ENCODE assay signal across 7 mouse cellular contexts in the genomic region with DNA sequence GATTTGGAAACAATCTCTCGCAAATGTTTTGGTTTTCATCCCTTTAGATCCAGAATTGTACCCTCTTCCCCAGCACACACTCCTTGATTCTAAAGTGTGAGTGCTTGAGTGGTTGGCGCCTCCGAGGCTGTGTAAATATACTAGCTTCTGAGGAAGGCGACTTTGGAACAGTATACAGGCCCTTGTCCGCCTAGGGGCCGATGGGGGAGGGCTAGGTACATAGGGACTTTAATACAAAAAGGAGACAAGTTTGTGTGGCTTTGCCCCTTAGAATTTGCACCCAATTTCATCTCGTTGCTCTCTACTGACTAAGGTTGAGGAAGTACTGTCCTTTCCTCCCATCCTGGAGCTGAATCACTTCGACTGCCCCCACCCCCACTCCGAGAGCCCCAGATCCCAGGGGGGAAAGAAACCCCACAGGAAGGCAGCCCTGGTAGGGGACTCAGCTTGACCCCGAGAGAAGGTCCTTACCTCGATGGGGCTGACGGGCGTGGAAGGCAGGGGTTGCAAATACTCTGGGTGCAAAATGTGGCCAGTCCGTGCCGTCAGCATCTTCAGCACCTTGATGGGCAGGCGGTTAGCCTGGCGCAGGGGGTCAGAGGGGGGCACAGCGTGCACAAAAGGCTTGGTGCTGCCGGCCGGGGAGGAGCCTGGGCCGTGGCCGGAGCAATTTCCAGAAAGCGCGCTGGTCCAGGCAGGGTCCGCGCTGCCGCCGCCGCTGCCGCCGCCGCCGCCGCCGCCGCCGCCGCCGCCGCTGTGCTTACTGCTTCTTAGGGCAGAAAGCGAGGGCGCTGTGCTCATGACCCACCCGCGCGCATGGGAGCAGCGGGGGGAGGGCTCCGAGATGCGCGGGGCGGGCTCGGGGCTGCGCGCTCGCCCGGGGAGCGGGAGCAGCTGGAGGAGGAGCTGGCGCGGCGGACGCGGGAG. TPM values are rescaled to one million over a fixed set of nuclear protein-coding genes. Genes with fewer than 3 reads are reported as not detected.
A peak's percentile ranks its signal among the peaks of the same experiment; 100 is the strongest.
DNase-seq lines count a peak whose midpoint lies in the region; ATAC-seq and TF ChIP-seq lines count a peak whose summit lies in the region.

No protein-coding gene starts in this region.

- DNase-seq in thymus, adult 2 months: peak; percentile 40
- DNase-seq in thymus, postnatal 10 days (ENCODE audit: low spot score in 2 of 2): no peak
- peak; percentile 70 for DNase-seq in embryo, embryonic 10.5 days (ENCODE audit: low spot score)
- peak; percentile 34 to 72 for DNase-seq in heart, postnatal 14 days
- DNase-seq in limb, embryonic 11.5 days (ENCODE audit: low spot score): peak; percentile 79
- peak; percentile 81 for DNase-seq in midbrain, embryonic 14.5 days
- peak; percentile 57 for DNase-seq in urinary bladder, postnatal 14 days (ENCODE audit: low spot score)

- H3K9ac ChIP-seq in limb, embryonic 11.5 days (ENCODE audit: low read length): peak overlapping the region; percentile 94
- H3K9ac ChIP-seq in midbrain, embryonic 14.5 days (replicated peaks; ENCODE audit: low read length): peak overlapping the region; percentile 78

- peak overlapping the region; percentile 45 for H3K4me3 ChIP-seq in thymus, adult 2 months (ENCODE audit: control insufficient read depth, insufficient read depth, low read length)
- peak overlapping the region; percentile 87 for H3K4me3 ChIP-seq in limb, embryonic 11.5 days (ENCODE audit: low read depth, low read length)
- peak overlapping the region; percentile 77 for H3K4me3 ChIP-seq in midbrain, embryonic 14.5 days (replicated peaks; ENCODE audit: low read depth, low read length)

- H3K4me2 ChIP-seq in limb, embryonic 11.5 days (ENCODE audit: low read depth, severe bottlenecking): peak overlapping the region; percentile 80
- H3K4me2 ChIP-seq in midbrain, embryonic 14.5 days (ENCODE audit: low read length): peak overlapping the region; percentile 88

- peaks cover 42% of the 10 kb centered on the region for H3K27me3 ChIP-seq in thymus, adult 2 months (ENCODE audit: control insufficient read depth, insufficient read depth, low read length)
- H3K27me3 ChIP-seq in limb, embryonic 11.5 days (ENCODE audit: control insufficient read depth, insufficient read depth, low read length): peaks cover 15% of the 10 kb centered on the region
- H3K27me3 ChIP-seq in midbrain, embryonic 14.5 days (ENCODE audit: control insufficient read depth, insufficient read depth, low read length): peaks cover 21% of the 10 kb centered on the region

- intact Hi-C loops in heart, postnatal 14 days (cut with DNase I): loop anchor here (2.0 to 10.0 kb wide), 6 partner anchors 180 to 1418 kb away; no protein-coding TSS in a partner anchor

- peaks cover 12% of the 10 kb centered on the region for H3K4me1 ChIP-seq in thymus, adult 2 months (replicated peaks; ENCODE audit: control insufficient read depth, insufficient read depth, low read length)
- H3K4me1 ChIP-seq in limb, embryonic 11.5 days (ENCODE audit: control insufficient read depth, insufficient read depth, low read length): peaks cover 16% of the 10 kb centered on the region
- peaks cover 50% of the 10 kb centered on the region for H3K4me1 ChIP-seq in midbrain, embryonic 14.5 days (ENCODE audit: control insufficient read depth, insufficient read depth, low read length)

- under 1% methylated on average over 60 of the region's 61 CpGs for WGBS in thymus, adult 2 months
- WGBS in limb, embryonic 11.5 days: under 1% methylated on average over 50 of the region's 61 CpGs
- whole genome bisulfite sequencing in midbrain, embryonic 14.5 days: 1% methylated on average over 60 of the region's 61 CpGs

- no peak for TF ChIP-seq POLR2A in thymus, adult 2 months (IDR thresholded peaks at IDR 0.05; ENCODE audit: control insufficient read depth, extremely low read depth, insufficient read depth, low read length, poor library complexity)

- no peak overlapping the region for H3K27ac ChIP-seq in thymus, adult 2 months (ENCODE audit: control insufficient read depth, insufficient read depth, low read length)
- peak overlapping the region; percentile 97 for H3K27ac ChIP-seq in limb, embryonic 11.5 days (replicated peaks; ENCODE audit: low read depth, low read length)
- peak overlapping the region; percentile 91 for H3K27ac ChIP-seq in midbrain, embryonic 14.5 days (replicated peaks; ENCODE audit: low read depth, low read length)

- H3K36me3 ChIP-seq in thymus, adult 2 months (ENCODE audit: control insufficient read depth, insufficient read depth, low read length): no peaks in the 10 kb centered on the region
- H3K36me3 ChIP-seq in limb, embryonic 11.5 days (ENCODE audit: control insufficient read depth, insufficient read depth, low read length): peaks cover 2% of the 10 kb centered on the region; the same call in 1 of the 2 replicates
- H3K36me3 ChIP-seq in midbrain, embryonic 14.5 days (ENCODE audit: control insufficient read depth, insufficient read depth, low read length): peaks cover 8% of the 10 kb centered on the region; the same call in 1 of the 2 replicates

- peak; percentile 11 for ATAC-seq in limb, embryonic 11.5 days (ENCODE audit: insufficient number of reproducible peaks, low FRiP score, low TSS enrichment, low read depth)
- ATAC-seq in midbrain, embryonic 14.5 days (ENCODE audit: low FRiP score, low TSS enrichment): peak; percentile 8; the same call in 1 of the 2 replicates

- TF ChIP-seq CTCF in thymus, adult 2 months (IDR thresholded peaks at IDR 0.05; ENCODE audit: borderline replicate concordance, control insufficient read depth, extremely low read depth, insufficient read depth, low read length, poor library complexity): no peak

- H3K9me3 ChIP-seq in limb, embryonic 11.5 days (ENCODE audit: control insufficient read depth, low read length): no peaks in the 10 kb centered on the region
- H3K9me3 ChIP-seq in midbrain, embryonic 14.5 days (ENCODE audit: control insufficient read depth, low read length): no peaks in the 10 kb centered on the region

RNA-seq across cellular contexts. Expression of a gene that starts 2.4 kb away (rescaled TPM):
- polyA plus RNA-seq in thymus, adult 2 months (2012; rRNA removed): 8.1 and 8.4 TPM in 2 replicates
- 1 to 10 TPM; 1.8 to 2.6 TPM for total RNA-seq in heart, postnatal 14 days (2021)
- polyA plus RNA-seq in limb, embryonic 11.5 days (2014; fragmentation: Nextera tagmentation; extraction: Ambion mirVana): 12.8 and 16.1 TPM in 2 replicates
- polyA plus RNA-seq in midbrain, embryonic 14.5 days (2014; fragmentation: Nextera tagmentation; extraction: Ambion mirVana): 4.4 and 5.0 TPM in 2 replicates

RNA-seq across cellular contexts. Expression of a gene that starts 32.5 kb away (rescaled TPM):
- polyA plus RNA-seq in thymus, adult 2 months (2012; rRNA removed): 0.51 and 0.68 TPM in 2 replicates
- 1 to 10 TPM in 1 of 2 experiments, under 1 TPM in 1; 0.76 to 1.0 TPM for total RNA-seq in heart, postnatal 14 days (2021)
- 0.20 and 0.52 TPM in 2 replicates for polyA plus RNA-seq in limb, embryonic 11.5 days (2014; fragmentation: Nextera tagmentation; extraction: Ambion mirVana)
- 0.42 TPM in 1 of 2 replicates, not detected in the other for polyA plus RNA-seq in midbrain, embryonic 14.5 days (2014; fragmentation: Nextera tagmentation; extraction: Ambion mirVana)

Comparison
In these comparisons a context has a peak if more than half of its experiments do, and no peak if none do; other contexts are left out.
1. DNase-seq: peak in thymus, adult 2 months (single experiment), embryo, embryonic 10.5 days (single experiment), heart, postnatal 14 days (2 of 2), limb, embryonic 11.5 days (single experiment), midbrain, embryonic 14.5 days (single experiment) and urinary bladder, postnatal 14 days (single experiment); none in thymus, postnatal 10 days (0 of 2).
2. Peak in every context shown above with its lines, with median percentiles within 50 percentile points of each other: H3K4me3 ChIP-seq.